Mouse (Mus musculus) brain, adult 2 months (tissue): ENCODE results near the gene Htra1.

Experiments used
- DNase-seq: peaks from one replicate; pipeline ENCODE4 v3.0.0; 2011; ENCODE audit warnings: low read depth, low spot score

Htra1 gene

GRCm38 (mm10) chr7:130935421-130935792, 504 bp upstream of the Htra1 start:
- no peak for DNase-seq

- no peak for DNase-seq
Observed at GRCm38 (mm10) chr7:130936472-130936951, 601 bp downstream of the Htra1 start.

GRCm38 (mm10) chr7:130937266-130937841, 1.4 kb downstream of the Htra1 start:
- no peak for DNase-seq

- DNase-seq, result no peak
Observed at GRCm38 (mm10) chr7:130938005-130938404, 2.1 kb downstream of the Htra1 start.

GRCm38 (mm10) chr7:130938896-130939295, 3.0 kb downstream of the Htra1 start:
- no peak for DNase-seq

GRCm38 (mm10) chr7:130940733-130941132, 4.8 kb downstream of the Htra1 start:
- no peak for DNase-seq

GRCm38 (mm10) chr7:130943280-130943895, 7.5 kb downstream of the Htra1 start:
- DNase-seq, result peak; percentile 17

- DNase-seq, result no peak
Observed at GRCm38 (mm10) chr7:130944766-130945475, 9.0 kb downstream of the Htra1 start.

GRCm38 (mm10) chr7:130945730-130946129, 9.8 kb downstream of the Htra1 start:
- no peak for DNase-seq

GRCm38 (mm10) chr7:130946303-130946702, 10.4 kb downstream of the Htra1 start:
- peak; percentile 13 for DNase-seq

- no peak for DNase-seq
Observed at GRCm38 (mm10) chr7:130948563-130949208, 12.8 kb downstream of the Htra1 start.

- peak; percentile 71 for DNase-seq
Observed at GRCm38 (mm10) chr7:130949331-130949751, 13.4 kb downstream of the Htra1 start.

- DNase-seq, result no peak
Observed at GRCm38 (mm10) chr7:130950482-130950881, 14.6 kb downstream of the Htra1 start.

- no peak for DNase-seq
Observed at GRCm38 (mm10) chr7:130951004-130951403, 15.1 kb downstream of the Htra1 start.

GRCm38 (mm10) chr7:130953376-130953775, 17.5 kb downstream of the Htra1 start:
- peak; percentile 57 for DNase-seq

GRCm38 (mm10) chr7:130954177-130954601, 18.3 kb downstream of the Htra1 start:
- peak; percentile 48 for DNase-seq

GRCm38 (mm10) chr7:130958551-130958950, 22.6 kb downstream of the Htra1 start:
- no peak for DNase-seq

GRCm38 (mm10) chr7:130959868-130960267, 24.0 kb downstream of the Htra1 start:
- peak; percentile 71 for DNase-seq

- DNase-seq, result no peak
Observed at GRCm38 (mm10) chr7:130961429-130961828, 25.5 kb downstream of the Htra1 start.

GRCm38 (mm10) chr7:130964686-130965085, 28.8 kb downstream of the Htra1 start:
- DNase-seq, result peak; percentile 76

GRCm38 (mm10) chr7:130965396-130965795, 29.5 kb downstream of the Htra1 start:
- peak; percentile 59 for DNase-seq

- peak; percentile 91 for DNase-seq
Observed at GRCm38 (mm10) chr7:130965909-130966365, 30.0 kb downstream of the Htra1 start.
